Mouse (Mus musculus) liver, embryonic 14.5 days (tissue): Measurements from ENCODE around the gene Rpl3l. TPM values are rescaled to one million over a fixed set of nuclear protein-coding genes. Genes with fewer than 3 reads are reported as not detected.

Experiments used
- ATAC-seq: fragments of 200-750 bp; cut with Nextera tagmentation; 2 replicates; pipeline ENCODE4 v1.8.0; 2017; ENCODE audit warnings: moderate number of reproducible peaks, mild to moderate bottlenecking, moderate library complexity; ENCODE audit not compliant: insufficient read depth
- DNase-seq, 3 experiments: peaks; one replicate each; pipeline ENCODE4 v3.0.0-alpha.2; 2012 to 2013; ENCODE audit warnings: low read depth in 3 of 3, low spot score in 3 of 3
- H3K27ac ChIP-seq: fragments of 300-500 bp; sonication (generic); 2 replicates; pipeline ENCODE4 v1.5.1; 2014; ENCODE audit warnings: moderate library complexity, mild to moderate bottlenecking, control low read depth, inconsistent platforms
- H3K27me3 ChIP-seq: fragments of 300-500 bp; sonication (generic); 2 replicates; pipeline ENCODE4 v1.6.1; 2014; ENCODE audit warnings: mild to moderate bottlenecking, low read length, moderate library complexity; ENCODE audit not compliant: control insufficient read depth, insufficient read depth
- H3K36me3 ChIP-seq: fragments of 300-500 bp; sonication (generic); replicated peaks from 2 replicates; pipeline ENCODE4 v1.6.1; 2014; ENCODE audit warnings: low read depth; ENCODE audit not compliant: control insufficient read depth, insufficient read depth
- H3K4me1 ChIP-seq, 2 experiments: fragments of 200-500 bp in 1 of 2; fragments of 300-500 bp in 1 of 2; sonication (generic) in 1 of 2; replicated peaks; 2 replicates each; pipeline ENCODE4 v1.6.1; 2012 to 2014; ENCODE audit warnings: antibody characterized with exemption in 1 of 2, inconsistent platforms in 1 of 2, low read length in 1 of 2; ENCODE audit not compliant: control insufficient read depth in 2 of 2, insufficient read depth in 2 of 2
- H3K4me2 ChIP-seq: fragments of 300-500 bp; sonication (generic); 2 replicates; pipeline ENCODE4 v1.6.1; 2014; ENCODE audit warnings: low read depth, mild to moderate bottlenecking, control low read depth, moderate library complexity
- H3K4me3 ChIP-seq, 2 experiments: fragments of 200-500 bp in 1 of 2; fragments of 300-500 bp in 1 of 2; sonication (generic) in 1 of 2; 2 replicates each; pipeline ENCODE4 v1.5.1; 2012 to 2014; ENCODE audit warnings: low read depth in 2 of 2, low read length in 2 of 2, mild to moderate bottlenecking in 2 of 2, control low read depth in 1 of 2, inconsistent platforms in 1 of 2, moderate library complexity in 1 of 2; ENCODE audit not compliant: insufficient read depth in 1 of 2
- H3K9ac ChIP-seq: fragments of 300-500 bp; sonication (generic); replicated peaks from 2 replicates; pipeline ENCODE4 v1.6.1; 2014; ENCODE audit warnings: mild to moderate bottlenecking, control low read depth, moderate library complexity
- H3K9me3 ChIP-seq: fragments of 300-500 bp; sonication (generic); 2 replicates; pipeline ENCODE4 v1.6.1; 2016; ENCODE audit warnings: low read length, mixed read lengths; ENCODE audit not compliant: control insufficient read depth
- CTCF ChIP-seq: IDR thresholded peaks from 2 replicates; pipeline ENCODE4 v1.5.1; 2016; ENCODE audit warnings: antibody characterized with exemption, low read depth, control low read depth
- EP300 ChIP-seq: IDR thresholded peaks from 2 replicates; pipeline ENCODE4 v1.6.1; 2016; ENCODE audit warnings: antibody characterized with exemption, low read depth
- WGBS: fragments of 180-500 bp; shearing (Covaris S2); extraction: QIAGEN DNeasy Blood & Tissue Kit; methylation state at CpG from one replicate; pipeline ENCODE4 v1.1.7; 2014; ENCODE audit not compliant: insufficient replicate concordance; 5-methylcytosine and 5-hydroxymethylcytosine counted together
- polyA plus RNA-seq, 2 experiments: library from polyadenylated mRNA; depleted of rRNA in 1 of 2; stranded (reverse) in 1 of 2; unstranded in 1 of 2; fragments of >200 nt; fragmentation: Nextera tagmentation in 1 of 2; extraction: Ambion mirVana in 1 of 2; gene quantifications; 2 replicates each; pipeline versions ENCODE4 v1.2.1 to v1.2.3; 2012 to 2014

The Rpl3l gene
- 0.03 TPM in 1 of 2 replicates, not detected in the other for polyA plus RNA-seq (2012; rRNA removed)
- not detected in 2 replicates for polyA plus RNA-seq (2014; fragmentation: Nextera tagmentation; extraction: Ambion mirVana)

DNA sequence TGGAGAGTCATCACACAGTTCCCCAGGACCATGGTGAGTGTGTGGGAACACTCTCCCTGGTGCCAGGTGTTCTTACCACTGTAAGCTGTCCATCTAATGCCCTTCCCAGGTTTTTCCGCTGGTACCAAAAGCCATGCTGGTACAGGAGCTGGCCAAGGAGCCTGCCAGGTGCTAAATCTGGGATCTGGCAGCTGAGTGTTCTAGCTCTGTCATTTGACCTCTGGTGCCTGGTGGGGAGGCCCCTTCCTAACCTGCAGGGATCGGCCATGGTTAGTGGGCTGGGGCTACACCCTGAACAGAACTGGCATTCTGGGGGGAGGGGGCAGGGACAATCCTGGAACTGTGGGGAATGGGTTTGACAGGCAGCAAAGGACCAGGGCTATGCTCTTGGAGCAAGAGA lies at the start of gene Rpl3l:
TSS of gene Rpl3l (plus strand) at position 203 of the 400 bp plus-strand sequence.
- no peak within 1 kb of the TSS for H3K9ac ChIP-seq
- no peak within 1 kb of the TSS for H3K4me2 ChIP-seq
- H3K9me3 ChIP-seq, result no peaks in the 10 kb centered on the region
- H3K36me3 ChIP-seq, result peaks cover under 1% of the 10 kb centered on the region; the same call in 1 of the 2 replicates
- no peak within 1 kb of the TSS for H3K27ac ChIP-seq
- DNase-seq (no peak), ATAC-seq (no peak)
- no peak within 1 kb of the TSS for H3K4me3 ChIP-seq
- WGBS, result 61% methylated on average over 2 of the region's 2 CpGs
- H3K4me1 ChIP-seq, result peaks cover 7% of the 10 kb centered on the region in 2 experiments
- TF ChIP-seq CTCF, result no peak
- TF ChIP-seq EP300, result no peak
- no peaks in the 10 kb centered on the region for H3K27me3 ChIP-seq

DNA sequence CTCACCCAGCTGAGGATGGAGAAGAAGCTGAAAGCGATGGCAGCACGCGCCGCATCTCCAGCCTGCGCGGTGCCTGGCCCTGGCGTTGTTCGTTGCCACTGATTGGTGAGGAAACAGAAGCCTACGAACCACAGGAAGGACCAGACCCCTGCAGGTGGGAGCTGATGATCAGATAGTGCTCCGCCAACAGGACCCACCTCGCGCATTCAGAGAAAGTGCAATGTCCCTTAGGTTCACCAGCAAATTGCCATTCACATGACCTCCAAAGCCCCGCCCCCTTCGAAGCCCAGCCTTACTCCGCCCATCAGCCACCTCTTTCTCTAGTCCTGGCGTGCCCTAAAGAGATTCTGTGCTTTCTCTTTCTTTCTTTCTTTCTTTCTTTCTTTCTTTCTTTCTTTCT lies 41.1 kb upstream of the Rpl3l start:
- peaks cover 3 to 10% of the 10 kb centered on the region in 2 experiments for H3K4me1 ChIP-seq
- H3K27me3 ChIP-seq, result peaks cover 41% of the 10 kb centered on the region
- WGBS, result 37% methylated on average over 16 of the region's 16 CpGs
- H3K36me3 ChIP-seq, result no peaks in the 10 kb centered on the region
- peak overlapping the region; percentile 23; the same call in 1 of the 2 replicates for H3K4me2 ChIP-seq
- ATAC-seq (peak; percentile 64; the same call in 1 of the 2 replicates), DNase-seq (peak in 1 of 3 experiments; percentile 61)
- no peak overlapping the region for H3K4me3 ChIP-seq
- H3K9ac ChIP-seq, result no peak overlapping the region
- no peak overlapping the region for H3K27ac ChIP-seq
- H3K9me3 ChIP-seq, result no peaks in the 10 kb centered on the region
- TF ChIP-seq CTCF (no peak), EP300 (no peak)

DNA sequence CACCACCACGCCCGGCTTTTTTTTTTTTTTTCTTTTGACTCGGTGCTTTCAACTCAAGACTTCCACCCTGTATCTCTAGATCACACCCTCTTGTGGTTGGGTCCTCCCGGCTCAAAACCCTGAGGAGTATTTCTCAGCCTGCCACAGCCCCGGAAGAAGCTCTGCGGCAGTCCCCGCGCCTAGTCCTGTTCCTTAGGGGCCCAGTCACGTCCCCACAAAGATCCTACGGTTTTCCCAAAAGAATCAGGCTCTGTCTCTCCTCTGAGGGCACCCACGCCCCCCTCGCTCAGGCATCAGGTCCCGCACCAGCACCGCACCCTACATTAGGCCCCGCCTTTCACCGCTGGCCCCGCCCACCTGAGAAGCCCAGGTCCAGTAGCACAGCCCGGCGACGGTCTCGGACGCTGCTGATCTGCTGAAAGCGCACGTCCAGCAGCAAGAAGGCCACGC lies 40.4 kb upstream of the Rpl3l start:
- Histone ChIP-seq H3K9me3 (no peaks in the 10 kb centered on the region), H3K4me1 (peaks cover 3 to 10% of the 10 kb centered on the region in 2 experiments), H3K27me3 (peaks cover 41% of the 10 kb centered on the region), H3K36me3 (no peaks in the 10 kb centered on the region), H3K4me3 (peak overlapping the region; percentile 44 to 52), H3K27ac (no peak overlapping the region), H3K9ac (no peak overlapping the region), H3K4me2 (peak overlapping the region; percentile 61)
- DNase-seq, result peak in 1 of 3 experiments; percentile 37
- under 1% methylated on average over 25 of the region's 25 CpGs for WGBS
- ATAC-seq, result peak; percentile 67
- no peak for TF ChIP-seq EP300
- TF ChIP-seq CTCF, result no peak

DNA sequence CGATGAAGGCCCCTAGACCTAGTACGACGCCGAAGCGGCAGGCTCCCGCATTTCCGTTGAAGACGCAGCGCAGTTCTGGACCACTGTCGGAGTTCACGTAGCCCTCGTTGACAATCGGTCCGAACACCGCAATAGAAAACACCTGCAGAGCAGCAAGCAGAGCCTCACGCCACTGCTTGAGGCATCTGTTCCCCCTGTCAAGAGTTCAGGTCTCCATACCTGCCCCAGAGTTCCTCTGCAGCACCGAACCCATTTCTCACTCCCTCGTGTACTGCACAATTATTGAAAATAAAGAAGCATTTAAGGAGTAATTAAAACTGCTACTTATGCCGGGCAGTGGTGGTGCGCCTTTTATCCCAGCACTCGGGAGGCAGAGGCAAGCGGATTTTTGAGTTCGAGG lies 40.0 kb upstream of the Rpl3l start:
- DNase-seq, result no peak
- no peak for ATAC-seq
- WGBS, result 19% methylated on average over 23 of the region's 23 CpGs
- peaks cover 3 to 10% of the 10 kb centered on the region in 2 experiments for H3K4me1 ChIP-seq
- H3K9ac ChIP-seq, result no peak overlapping the region
- no peaks in the 10 kb centered on the region for H3K9me3 ChIP-seq
- no peak for TF ChIP-seq CTCF
- no peak for TF ChIP-seq EP300
- no peaks in the 10 kb centered on the region; the same call in 1 of the 2 replicates for H3K36me3 ChIP-seq
- peaks cover 41% of the 10 kb centered on the region for H3K27me3 ChIP-seq
- peak overlapping the region; percentile 44 to 52 for H3K4me3 ChIP-seq
- no peak overlapping the region for H3K27ac ChIP-seq
- peak overlapping the region; percentile 61 for H3K4me2 ChIP-seq

DNA sequence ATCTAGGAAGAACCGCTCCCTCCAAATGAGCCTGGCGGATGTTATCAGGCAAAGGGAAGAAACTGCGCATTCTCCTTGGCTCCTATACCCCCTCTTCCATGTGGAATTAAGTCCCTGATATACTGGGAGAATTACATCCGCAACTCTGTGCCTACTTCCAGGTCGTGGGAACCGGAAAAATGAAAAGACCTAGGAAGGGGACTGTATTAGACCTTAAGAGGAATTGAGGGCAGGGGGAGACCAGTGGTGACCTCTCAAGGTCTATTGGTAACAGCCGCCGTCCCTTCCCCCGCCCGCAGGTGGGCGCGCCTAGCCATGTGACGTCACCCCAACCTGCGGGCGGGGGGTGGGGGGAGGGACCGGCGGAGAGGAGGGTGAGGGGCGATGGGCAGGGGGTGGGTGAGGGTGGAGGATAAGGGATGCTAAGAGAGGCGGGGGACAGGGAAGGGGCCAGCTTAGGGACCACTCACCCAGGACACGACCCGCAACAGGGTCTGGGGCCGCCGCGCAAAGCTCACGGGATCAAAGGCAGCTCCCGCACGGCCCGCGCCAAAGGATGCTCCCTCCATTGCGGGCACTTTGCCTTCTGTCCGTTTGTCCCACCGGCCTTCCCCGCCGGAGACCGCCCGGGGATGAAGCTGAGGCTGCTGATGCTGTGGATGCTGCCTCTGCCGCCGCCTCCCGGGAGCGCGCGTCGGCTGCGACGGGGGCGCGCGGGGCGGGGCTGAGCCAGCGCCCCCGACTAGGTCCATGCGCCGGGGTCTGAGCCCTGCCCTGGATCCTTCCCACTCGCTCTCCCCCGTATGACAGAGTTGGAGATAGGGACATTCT lies 38.2 kb upstream of the Rpl3l start, which contains the start of gene Syngr3:
TSS of gene Syngr3 (minus strand) at position 705 of the 831 bp plus-strand sequence.
- no peak for TF ChIP-seq CTCF
- no peak for TF ChIP-seq EP300
- H3K27me3 ChIP-seq, result peaks cover 41% of the 10 kb centered on the region
- WGBS, result 2% methylated on average over 54 of the region's 55 CpGs

More for the DNA sequence above, 38.2 kb upstream of the Rpl3l start, which contains the start of gene Syngr3:
- H3K27ac ChIP-seq, result no peak within 1 kb of the TSS
- DNase-seq (no peak), ATAC-seq (no peak)
- peaks cover 3 to 10% of the 10 kb centered on the region in 2 experiments for H3K4me1 ChIP-seq
- H3K4me3 ChIP-seq, result peak within 1 kb of the TSS in 1 of 2 experiments; percentile 34; a peak in 2 of 4 replicates
- H3K4me2 ChIP-seq, result peak within 1 kb of the TSS; percentile 38
- no peak within 1 kb of the TSS for H3K9ac ChIP-seq
- H3K36me3 ChIP-seq, result peaks cover 3% of the 10 kb centered on the region
- no peaks in the 10 kb centered on the region for H3K9me3 ChIP-seq
